Mouse (Mus musculus): ENCODE data around the gene Gm12258. TPM values are rescaled to one million over a fixed set of nuclear protein-coding genes. Genes with fewer than 3 reads are reported as not detected.
"Not testable (repeated sequence)": the region's sequence is repeated elsewhere in the genome, so short reads cannot be mapped to it uniquely, and the experiment has no call there.

Gene Gm12258
- polyA plus RNA-seq (2014; fragmentation: Nextera tagmentation; extraction: Ambion mirVana), result 14.2 and 14.4 TPM in 2 replicates

- peak within 1 kb of the TSS; percentile 81 for H3K4me2 ChIP-seq (ENCODE audit: low read depth, low read length)
- H3K27ac ChIP-seq (replicated peaks; ENCODE audit: low read depth, low read length), result no peak within 1 kb of the TSS
- H3K27me3 ChIP-seq (ENCODE audit: control insufficient read depth, insufficient read depth, low read length), result no peaks in the 10 kb centered on the region
- H3K4me1 ChIP-seq (ENCODE audit: control insufficient read depth, insufficient read depth, low read length), result no peaks in the 10 kb centered on the region
- WGBS, result under 1% methylated on average over 24 of the region's 24 CpGs
- H3K36me3 ChIP-seq (replicated peaks; ENCODE audit: control insufficient read depth, insufficient read depth, low read depth, low read length), result peaks cover 3% of the 10 kb centered on the region; the same call in 1 of the 2 replicates
- H3K4me3 ChIP-seq (ENCODE audit: low read depth, low read length), result peak within 1 kb of the TSS; percentile 72
- peak; percentile 97 for DNase-seq (ENCODE audit: low spot score)
- no peaks in the 10 kb centered on the region for H3K9me3 ChIP-seq (replicated peaks; ENCODE audit: control insufficient read depth, low read length)
- H3K9ac ChIP-seq (replicated peaks; ENCODE audit: low read length), result peak within 1 kb of the TSS; percentile 78
- ATAC-seq (replicated peaks; ENCODE audit: insufficient number of reproducible peaks, low FRiP score, low TSS enrichment, low read depth), result peak; percentile 99
These were observed at the start of gene Gm12258 for GRCm38 (mm10) chr11:58846919-58847461. Gene Gm12258, plus strand, starts transcription at chr11:58847158.

DNA sequence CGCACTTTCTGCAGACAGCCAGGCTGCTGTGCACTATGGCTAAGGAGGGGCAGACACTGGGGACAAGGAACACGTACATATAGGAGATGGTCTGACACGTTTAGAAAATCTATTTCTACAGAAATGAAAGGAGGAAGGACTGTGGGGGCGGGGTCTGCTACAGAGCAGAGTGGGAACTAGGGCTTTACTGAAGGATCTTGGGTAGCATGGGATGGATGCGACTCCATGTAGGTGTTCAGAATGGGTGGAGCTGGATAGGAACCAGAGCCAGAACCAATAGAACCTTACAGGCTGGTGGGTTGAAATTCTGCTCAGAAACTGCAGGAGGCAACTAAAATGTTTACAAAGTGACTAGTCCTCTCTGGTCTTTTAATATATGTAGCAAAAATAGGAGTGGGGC lies 47.2 kb upstream of the Gm12258 start:
- no peaks in the 10 kb centered on the region for H3K9me3 ChIP-seq (replicated peaks; ENCODE audit: control insufficient read depth, low read length)
- no peaks in the 10 kb centered on the region for H3K36me3 ChIP-seq (replicated peaks; ENCODE audit: control insufficient read depth, insufficient read depth, low read depth, low read length)
- H3K27ac ChIP-seq (replicated peaks; ENCODE audit: low read depth, low read length), result no peak overlapping the region
- no peak overlapping the region for H3K4me3 ChIP-seq (ENCODE audit: low read depth, low read length)
- ATAC-seq (replicated peaks; ENCODE audit: insufficient number of reproducible peaks, low FRiP score, low TSS enrichment, low read depth) (no peak), DNase-seq (ENCODE audit: low spot score) (no peak)
- WGBS, result 78% methylated on average over 5 of the region's 5 CpGs
- H3K4me1 ChIP-seq (ENCODE audit: control insufficient read depth, insufficient read depth, low read length), result no peaks in the 10 kb centered on the region
- no peaks in the 10 kb centered on the region for H3K27me3 ChIP-seq (ENCODE audit: control insufficient read depth, insufficient read depth, low read length)
- H3K4me2 ChIP-seq (ENCODE audit: low read depth, low read length), result no peak overlapping the region
- no peak overlapping the region for H3K9ac ChIP-seq (replicated peaks; ENCODE audit: low read length)

DNA sequence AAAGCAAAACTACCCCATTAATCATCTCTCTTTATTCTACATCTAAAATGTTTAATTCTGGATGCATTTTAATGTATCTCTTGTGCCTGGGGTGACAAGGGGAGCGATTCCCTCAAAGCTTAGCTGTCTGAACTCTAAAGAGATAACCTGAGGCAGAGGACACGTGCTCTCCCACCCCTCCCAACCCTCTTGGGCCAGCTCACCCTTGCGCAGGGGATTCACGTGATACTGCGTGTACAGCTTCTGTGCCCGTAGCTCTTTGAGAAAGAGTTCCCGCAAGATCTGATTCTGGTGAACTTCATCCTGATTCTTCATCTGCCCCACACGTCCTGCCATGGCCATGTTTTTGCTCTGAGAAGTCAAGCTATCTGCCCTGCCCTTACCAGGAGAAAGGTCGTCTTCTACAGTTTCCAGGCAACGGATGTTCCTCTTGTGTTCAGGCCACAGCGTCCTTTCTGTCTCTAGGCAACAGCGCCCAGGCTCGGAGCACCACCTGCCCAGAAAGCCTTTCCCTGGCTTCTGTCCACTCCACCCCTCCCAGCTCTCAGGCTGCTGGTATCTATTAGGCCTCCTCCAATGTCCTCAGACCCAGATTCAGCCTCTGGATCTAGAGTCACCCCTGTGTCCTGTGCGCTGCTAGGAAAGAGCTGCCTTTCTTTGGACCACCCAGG lies 45.3 kb upstream of the Gm12258 start, which contains the start of gene Fam183b:
Gene Fam183b (minus strand): TSS at position 403 of the 671 bp plus-strand sequence.
- peak; percentile 62 for ATAC-seq (replicated peaks; ENCODE audit: insufficient number of reproducible peaks, low FRiP score, low TSS enrichment, low read depth)
- 35% methylated on average over 14 of the region's 14 CpGs for WGBS
- H3K9me3 ChIP-seq (replicated peaks; ENCODE audit: control insufficient read depth, low read length), result no peaks in the 10 kb centered on the region
- no peaks in the 10 kb centered on the region for H3K4me1 ChIP-seq (ENCODE audit: control insufficient read depth, insufficient read depth, low read length)
- H3K4me2 ChIP-seq (ENCODE audit: low read depth, low read length), result no peak within 1 kb of the TSS
- H3K27ac ChIP-seq (replicated peaks; ENCODE audit: low read depth, low read length), result no peak within 1 kb of the TSS
- H3K27me3 ChIP-seq (ENCODE audit: control insufficient read depth, insufficient read depth, low read length), result no peaks in the 10 kb centered on the region
- no peak within 1 kb of the TSS for H3K4me3 ChIP-seq (ENCODE audit: low read depth, low read length)
- DNase-seq (ENCODE audit: low spot score), result peak; percentile 51
- no peaks in the 10 kb centered on the region for H3K36me3 ChIP-seq (replicated peaks; ENCODE audit: control insufficient read depth, insufficient read depth, low read depth, low read length)
- no peak within 1 kb of the TSS for H3K9ac ChIP-seq (replicated peaks; ENCODE audit: low read length)

DNA sequence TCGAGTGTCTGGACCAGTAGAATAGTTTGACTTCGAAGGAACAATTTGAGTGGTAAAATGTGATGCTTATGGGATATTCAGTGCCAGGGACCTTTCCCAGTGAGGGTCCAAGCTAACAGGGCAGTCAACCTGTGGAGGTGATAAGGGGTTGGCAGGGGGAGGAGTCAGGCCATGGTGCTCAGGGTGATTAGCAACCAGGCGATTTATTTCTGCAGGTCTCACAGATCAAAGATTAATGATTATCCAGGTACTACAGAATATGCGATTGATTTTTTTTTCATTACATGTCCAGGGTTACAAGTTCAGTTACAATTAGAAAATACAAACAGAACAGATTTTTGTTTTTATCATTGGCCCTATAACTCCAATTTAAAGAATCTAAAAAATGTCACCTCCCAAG lies 43.1 kb upstream of the Gm12258 start:
- Histone ChIP-seq H3K27me3 (ENCODE audit: control insufficient read depth, insufficient read depth, low read length) (no peaks in the 10 kb centered on the region), H3K4me2 (ENCODE audit: low read depth, low read length) (no peak overlapping the region), H3K4me3 (ENCODE audit: low read depth, low read length) (no peak overlapping the region), H3K9me3 (replicated peaks; ENCODE audit: control insufficient read depth, low read length) (no peaks in the 10 kb centered on the region), H3K9ac (replicated peaks; ENCODE audit: low read length) (no peak overlapping the region), H3K4me1 (ENCODE audit: control insufficient read depth, insufficient read depth, low read length) (no peaks in the 10 kb centered on the region), H3K36me3 (replicated peaks; ENCODE audit: control insufficient read depth, insufficient read depth, low read depth, low read length) (no peaks in the 10 kb centered on the region), H3K27ac (replicated peaks; ENCODE audit: low read depth, low read length) (no peak overlapping the region)
- DNase-seq (ENCODE audit: low spot score) (no peak), ATAC-seq (replicated peaks; ENCODE audit: insufficient number of reproducible peaks, low FRiP score, low TSS enrichment, low read depth) (no peak)
- 76% methylated on average over 4 of the region's 4 CpGs for WGBS

DNA sequence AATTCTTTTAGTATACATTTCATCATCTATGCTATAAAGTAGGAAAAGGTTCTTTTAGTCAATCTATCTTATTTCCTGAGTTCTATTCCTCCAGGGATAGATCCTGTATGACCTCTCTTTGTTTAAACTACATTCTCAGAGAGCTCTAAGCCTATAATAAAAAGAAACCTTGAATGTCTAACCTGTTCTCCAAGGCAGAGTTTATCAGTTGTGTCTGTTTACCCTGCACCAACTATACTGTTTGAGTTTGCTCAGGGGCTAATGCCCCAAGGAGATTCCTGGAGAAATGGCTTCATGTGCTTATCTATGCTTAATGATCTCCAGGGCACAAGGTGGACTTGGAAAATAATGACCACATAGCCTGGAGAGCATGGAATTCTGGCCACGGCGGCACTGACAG lies 42.6 kb upstream of the Gm12258 start:
- no peak for DNase-seq (ENCODE audit: low spot score)

DNA sequence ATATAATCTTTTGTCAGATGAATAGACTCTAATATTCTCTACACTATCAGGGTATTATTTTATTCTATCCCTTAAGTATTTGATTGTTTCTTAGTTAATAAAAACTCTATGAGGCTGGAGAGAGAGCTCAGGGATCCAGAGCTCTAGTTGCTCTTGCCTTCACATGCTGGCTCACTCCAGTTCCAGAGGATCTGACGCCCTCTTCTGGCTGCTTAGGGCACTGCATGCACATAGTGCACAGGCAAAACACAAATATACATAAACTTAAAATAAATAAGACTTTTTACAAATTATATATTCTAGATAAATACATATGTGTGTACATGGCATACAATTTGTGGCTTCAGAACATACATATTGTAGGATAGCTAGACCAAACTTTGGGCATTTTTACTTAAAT lies 35.0 kb upstream of the Gm12258 start:
- no peaks in the 10 kb centered on the region for H3K9me3 ChIP-seq (replicated peaks; ENCODE audit: control insufficient read depth, low read length)
- no peaks in the 10 kb centered on the region for H3K36me3 ChIP-seq (replicated peaks; ENCODE audit: control insufficient read depth, insufficient read depth, low read depth, low read length)
- H3K4me3 ChIP-seq (ENCODE audit: low read depth, low read length), result no peak overlapping the region
- H3K27me3 ChIP-seq (ENCODE audit: control insufficient read depth, insufficient read depth, low read length), result no peaks in the 10 kb centered on the region
- no peaks in the 10 kb centered on the region for H3K4me1 ChIP-seq (ENCODE audit: control insufficient read depth, insufficient read depth, low read length)
- 0% methylated on average over 1 of the region's 1 CpGs for WGBS
- ATAC-seq (replicated peaks; ENCODE audit: insufficient number of reproducible peaks, low FRiP score, low TSS enrichment, low read depth) (no peak), DNase-seq (ENCODE audit: low spot score) (no peak)
- H3K27ac ChIP-seq (replicated peaks; ENCODE audit: low read depth, low read length), result no peak overlapping the region
- H3K9ac ChIP-seq (replicated peaks; ENCODE audit: low read length), result no peak overlapping the region
- no peak overlapping the region for H3K4me2 ChIP-seq (ENCODE audit: low read depth, low read length)

More for the DNA sequence above, 42.6 kb upstream of the Gm12258 start:
- Histone ChIP-seq H3K4me1 (ENCODE audit: control insufficient read depth, insufficient read depth, low read length) (no peaks in the 10 kb centered on the region), H3K27me3 (ENCODE audit: control insufficient read depth, insufficient read depth, low read length) (no peaks in the 10 kb centered on the region), H3K9me3 (replicated peaks; ENCODE audit: control insufficient read depth, low read length) (no peaks in the 10 kb centered on the region), H3K4me3 (ENCODE audit: low read depth, low read length) (no peak overlapping the region), H3K9ac (replicated peaks; ENCODE audit: low read length) (no peak overlapping the region), H3K36me3 (replicated peaks; ENCODE audit: control insufficient read depth, insufficient read depth, low read depth, low read length) (no peaks in the 10 kb centered on the region), H3K27ac (replicated peaks; ENCODE audit: low read depth, low read length) (no peak overlapping the region), H3K4me2 (ENCODE audit: low read depth, low read length) (no peak overlapping the region)
- WGBS, result 83% methylated on average over 2 of the region's 2 CpGs
- ATAC-seq (replicated peaks; ENCODE audit: insufficient number of reproducible peaks, low FRiP score, low TSS enrichment, low read depth), result no peak

DNA sequence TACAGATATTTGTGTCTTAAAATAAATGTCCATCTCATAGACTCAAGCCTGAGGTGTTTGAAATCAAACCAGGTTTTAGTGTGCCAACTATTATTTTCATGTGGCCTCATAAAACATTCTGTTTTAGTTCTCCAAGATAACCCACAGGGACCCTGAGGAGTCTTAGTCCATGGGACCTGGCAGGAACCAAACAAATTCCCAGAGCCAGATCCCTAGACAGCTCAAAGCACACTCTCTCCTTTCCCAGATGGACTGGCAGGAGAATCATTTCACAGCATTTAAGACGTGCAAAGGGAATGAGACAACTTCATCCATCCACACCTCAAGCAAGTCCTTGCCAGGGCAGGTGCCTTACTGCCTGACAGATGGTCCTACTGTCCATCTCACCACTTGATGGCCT lies 32.3 kb upstream of the Gm12258 start, which contains the start of gene Olfr313:
Gene Olfr313 (plus strand): TSS at position 301 of the 400 bp plus-strand sequence.
- H3K4me1 ChIP-seq (ENCODE audit: control insufficient read depth, insufficient read depth, low read length); ATAC-seq (replicated peaks; ENCODE audit: insufficient number of reproducible peaks, low FRiP score, low TSS enrichment, low read depth); H3K27me3 ChIP-seq (ENCODE audit: control insufficient read depth, insufficient read depth, low read length); H3K27ac ChIP-seq (replicated peaks; ENCODE audit: low read depth, low read length); H3K4me3 ChIP-seq (ENCODE audit: low read depth, low read length); DNase-seq (ENCODE audit: low spot score); H3K36me3 ChIP-seq (replicated peaks; ENCODE audit: control insufficient read depth, insufficient read depth, low read depth, low read length); H3K9ac ChIP-seq (replicated peaks; ENCODE audit: low read length); H3K9me3 ChIP-seq (replicated peaks; ENCODE audit: control insufficient read depth, low read length); H3K4me2 ChIP-seq (ENCODE audit: low read depth, low read length): not testable (repeated sequence)
- WGBS, result 52% methylated on average over 1 of the region's 1 CpGs

DNA sequence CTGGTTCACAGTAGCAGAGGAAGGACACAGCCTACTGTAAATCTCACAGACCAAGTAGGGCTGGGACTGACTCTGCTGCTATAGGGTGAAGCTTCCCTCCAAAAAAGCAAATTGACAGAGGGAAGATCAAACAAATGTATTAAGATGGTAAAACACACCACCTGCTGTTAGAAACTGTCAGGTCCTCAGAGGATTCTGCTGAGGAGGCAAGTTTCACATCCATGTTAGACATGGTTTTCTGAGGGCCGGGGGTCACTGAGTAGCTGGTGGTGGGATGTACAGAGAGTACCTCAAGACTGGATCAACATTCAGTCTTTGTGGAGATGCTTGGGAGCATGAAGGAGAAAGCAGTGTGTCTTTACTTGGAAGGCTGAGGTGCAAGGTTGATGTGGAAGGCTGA lies 31.3 kb upstream of the Gm12258 start:
- ATAC-seq (replicated peaks; ENCODE audit: insufficient number of reproducible peaks, low FRiP score, low TSS enrichment, low read depth) (no peak), DNase-seq (ENCODE audit: low spot score) (no peak)
- Histone ChIP-seq H3K27me3 (ENCODE audit: control insufficient read depth, insufficient read depth, low read length) (no peaks in the 10 kb centered on the region), H3K27ac (replicated peaks; ENCODE audit: low read depth, low read length) (no peak overlapping the region), H3K9me3 (replicated peaks; ENCODE audit: control insufficient read depth, low read length) (no peaks in the 10 kb centered on the region), H3K36me3 (replicated peaks; ENCODE audit: control insufficient read depth, insufficient read depth, low read depth, low read length) (no peaks in the 10 kb centered on the region), H3K9ac (replicated peaks; ENCODE audit: low read length) (no peak overlapping the region), H3K4me3 (ENCODE audit: low read depth, low read length) (no peak overlapping the region), H3K4me2 (ENCODE audit: low read depth, low read length) (no peak overlapping the region), H3K4me1 (ENCODE audit: control insufficient read depth, insufficient read depth, low read length) (no peaks in the 10 kb centered on the region)
- 88% methylated on average over 1 of the region's 1 CpGs for WGBS
